Mouse (Mus musculus): ENCODE measurements around the gene Fitm2.

The Fitm2 gene

GRCm38 (mm10) chr2:163428346-163429011 lies 44.0 kb downstream of the Fitm2 start:
- DNase-seq (ENCODE audit: inconsistent age in 2 of 2, low spot score in 1 of 2), result no peak

- no peak for DNase-seq (ENCODE audit: inconsistent age in 2 of 2, low spot score in 1 of 2)
Observed at GRCm38 (mm10) chr2:163424597-163424996, 47.8 kb downstream of the Fitm2 start, which contains the start of gene Oser1. TSS of gene Oser1 (minus strand) at chr2:163424697.

DNA sequence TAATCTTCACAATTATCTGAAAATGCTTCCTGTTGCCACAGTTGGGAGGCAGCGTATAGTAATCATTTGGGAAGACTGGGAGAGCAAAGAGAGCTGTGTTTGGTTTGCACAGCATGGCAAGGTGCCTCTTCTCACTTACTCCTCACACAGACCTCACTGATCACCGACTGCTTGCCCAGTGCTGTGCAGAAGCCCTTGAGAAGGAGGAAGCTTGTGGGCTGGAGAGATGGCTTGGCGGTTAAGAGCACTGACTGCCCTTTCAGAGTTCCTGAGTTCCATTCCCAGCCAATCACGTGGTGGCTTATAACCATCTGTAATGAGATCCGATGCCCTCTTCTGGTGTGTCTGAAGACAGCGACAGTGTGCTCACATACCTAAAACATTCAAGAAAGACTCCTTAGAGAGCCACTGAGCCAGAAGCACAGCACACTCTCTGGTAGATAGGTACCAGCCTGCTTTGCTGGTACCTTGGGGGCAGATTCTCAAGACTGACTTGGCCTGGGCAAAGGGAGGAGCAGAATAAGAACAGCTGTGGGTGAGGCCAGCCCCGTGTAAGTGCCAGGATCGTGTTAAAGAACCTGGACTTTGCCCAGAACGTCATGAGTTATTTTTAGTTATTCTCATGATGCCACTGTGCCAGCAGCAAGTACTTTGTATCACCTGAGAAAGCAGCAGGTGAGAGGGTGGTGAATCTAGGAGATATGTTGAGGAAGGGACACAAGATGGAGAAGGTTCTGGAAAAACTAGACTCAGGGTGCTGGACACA lies 49.4 kb downstream of the Fitm2 start:
- DNase-seq (ENCODE audit: inconsistent age in 2 of 2, low spot score in 1 of 2), result no peak

- peak in 1 of 2 experiments; percentile 58 for DNase-seq (ENCODE audit: inconsistent age in 2 of 2, low spot score in 1 of 2)
Observed at GRCm38 (mm10) chr2:163420366-163420886, 52.0 kb downstream of the Fitm2 start.

DNA sequence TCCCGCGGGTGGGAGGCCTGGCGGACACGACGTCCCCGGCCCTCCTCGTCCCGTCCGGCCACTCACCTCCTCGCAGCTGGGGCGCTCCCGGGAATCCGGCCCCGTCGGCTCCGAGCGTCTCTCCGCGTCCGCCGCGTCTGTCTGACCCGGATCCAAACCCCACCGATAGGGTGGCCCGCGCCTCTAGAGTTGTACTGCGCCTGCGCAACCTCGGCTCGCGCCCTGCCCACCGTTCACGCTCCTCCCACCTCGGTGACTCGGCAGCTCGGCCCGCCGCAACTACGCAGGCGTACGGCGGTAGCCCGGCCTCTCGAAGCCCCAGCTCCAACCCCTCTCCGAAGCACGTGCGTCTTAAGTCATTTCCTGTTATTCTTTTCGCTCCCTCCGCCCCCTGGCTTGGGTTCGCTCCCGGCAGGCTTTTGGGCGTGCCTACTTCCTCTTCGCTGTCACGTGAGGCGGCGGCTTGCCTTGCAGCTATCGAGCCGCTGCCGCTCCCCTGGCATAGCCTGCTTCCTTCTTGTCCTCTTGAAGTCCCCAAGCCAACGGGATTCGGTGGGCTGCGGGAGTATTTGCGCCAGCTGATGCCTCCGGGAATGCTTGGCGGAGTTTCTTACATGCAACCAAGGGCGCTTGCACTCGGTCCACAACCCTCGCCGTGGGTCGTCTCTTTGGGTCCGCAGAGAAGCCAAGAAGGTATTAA lies 52.9 kb downstream of the Fitm2 start:
- DNase-seq (ENCODE audit: inconsistent age in 2 of 2, low spot score in 1 of 2), result peak; percentile 100

GRCm38 (mm10) chr2:163418841-163419345 lies 53.5 kb downstream of the Fitm2 start:
- no peak for DNase-seq (ENCODE audit: inconsistent age in 2 of 2, low spot score in 1 of 2)

DNA sequence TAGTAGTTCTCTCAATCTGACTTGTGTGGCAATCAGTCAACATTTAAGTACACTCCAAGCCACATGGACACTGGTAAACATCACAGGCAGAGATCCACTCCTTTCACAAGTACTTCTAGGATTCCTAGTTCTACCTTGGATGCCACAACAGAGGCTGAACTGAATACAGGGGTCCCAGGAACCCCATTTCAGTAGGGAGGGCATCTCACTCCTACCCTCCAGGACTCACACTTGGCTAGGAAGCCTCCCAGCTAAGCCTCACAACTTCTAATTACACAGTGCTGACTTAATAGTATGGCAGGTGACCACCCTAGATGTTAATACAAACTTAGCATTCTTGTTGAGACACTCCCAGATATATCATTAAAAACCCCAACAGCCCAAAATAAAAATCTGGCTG lies 54.6 kb downstream of the Fitm2 start:
- DNase-seq (ENCODE audit: inconsistent age in 2 of 2, low spot score in 1 of 2), result no peak

GRCm38 (mm10) chr2:163417026-163417425 lies 55.4 kb downstream of the Fitm2 start:
- no peak for DNase-seq (ENCODE audit: inconsistent age in 2 of 2, low spot score in 1 of 2)

Measured in adrenal gland, adult (tissue).